Mouse (Mus musculus) liver, embryonic 14.5 days (tissue): ENCODE measurements around the gene Kng1. TPM values are rescaled to one million over a fixed set of nuclear protein-coding genes. Genes with fewer than 3 reads are reported as not detected.
"Not testable (repeated sequence)": the region's sequence is repeated elsewhere in the genome, so short reads cannot be mapped to it uniquely, and the experiment has no call there.

ENCODE experiments used
- ATAC-seq: fragments of 200-750 bp; cut with Nextera tagmentation; 2 replicates; pipeline ENCODE4 v1.8.0; 2017; ENCODE audit warnings: moderate number of reproducible peaks, mild to moderate bottlenecking, moderate library complexity; ENCODE audit not compliant: insufficient read depth
- DNase-seq, 3 experiments: peaks; one replicate each; pipeline ENCODE4 v3.0.0-alpha.2; 2012 to 2013; ENCODE audit warnings: low read depth in 3 of 3, low spot score in 3 of 3
- H3K27ac ChIP-seq: fragments of 300-500 bp; sonication (generic); 2 replicates; pipeline ENCODE4 v1.5.1; 2014; ENCODE audit warnings: moderate library complexity, mild to moderate bottlenecking, control low read depth, inconsistent platforms
- H3K27me3 ChIP-seq: fragments of 300-500 bp; sonication (generic); 2 replicates; pipeline ENCODE4 v1.6.1; 2014; ENCODE audit warnings: mild to moderate bottlenecking, low read length, moderate library complexity; ENCODE audit not compliant: control insufficient read depth, insufficient read depth
- H3K36me3 ChIP-seq: fragments of 300-500 bp; sonication (generic); replicated peaks from 2 replicates; pipeline ENCODE4 v1.6.1; 2014; ENCODE audit warnings: low read depth; ENCODE audit not compliant: control insufficient read depth, insufficient read depth
- H3K4me1 ChIP-seq, 2 experiments: fragments of 200-500 bp in 1 of 2; fragments of 300-500 bp in 1 of 2; sonication (generic) in 1 of 2; replicated peaks; 2 replicates each; pipeline ENCODE4 v1.6.1; 2012 to 2014; ENCODE audit warnings: antibody characterized with exemption in 1 of 2, inconsistent platforms in 1 of 2, low read length in 1 of 2; ENCODE audit not compliant: control insufficient read depth in 2 of 2, insufficient read depth in 2 of 2
- H3K4me2 ChIP-seq: fragments of 300-500 bp; sonication (generic); 2 replicates; pipeline ENCODE4 v1.6.1; 2014; ENCODE audit warnings: low read depth, mild to moderate bottlenecking, control low read depth, moderate library complexity
- H3K4me3 ChIP-seq, 2 experiments: fragments of 200-500 bp in 1 of 2; fragments of 300-500 bp in 1 of 2; sonication (generic) in 1 of 2; 2 replicates each; pipeline ENCODE4 v1.5.1; 2012 to 2014; ENCODE audit warnings: low read depth in 2 of 2, low read length in 2 of 2, mild to moderate bottlenecking in 2 of 2, control low read depth in 1 of 2, inconsistent platforms in 1 of 2, moderate library complexity in 1 of 2; ENCODE audit not compliant: insufficient read depth in 1 of 2
- H3K9ac ChIP-seq: fragments of 300-500 bp; sonication (generic); replicated peaks from 2 replicates; pipeline ENCODE4 v1.6.1; 2014; ENCODE audit warnings: mild to moderate bottlenecking, control low read depth, moderate library complexity
- H3K9me3 ChIP-seq: fragments of 300-500 bp; sonication (generic); 2 replicates; pipeline ENCODE4 v1.6.1; 2016; ENCODE audit warnings: low read length, mixed read lengths; ENCODE audit not compliant: control insufficient read depth
- CTCF ChIP-seq: IDR thresholded peaks from 2 replicates; pipeline ENCODE4 v1.5.1; 2016; ENCODE audit warnings: antibody characterized with exemption, low read depth, control low read depth
- EP300 ChIP-seq: IDR thresholded peaks from 2 replicates; pipeline ENCODE4 v1.6.1; 2016; ENCODE audit warnings: antibody characterized with exemption, low read depth
- WGBS: fragments of 180-500 bp; shearing (Covaris S2); extraction: QIAGEN DNeasy Blood & Tissue Kit; methylation state at CpG from one replicate; pipeline ENCODE4 v1.1.7; 2014; ENCODE audit not compliant: insufficient replicate concordance; 5-methylcytosine and 5-hydroxymethylcytosine counted together
- polyA plus RNA-seq, 2 experiments: library from polyadenylated mRNA; depleted of rRNA in 1 of 2; stranded (reverse) in 1 of 2; unstranded in 1 of 2; fragments of >200 nt; fragmentation: Nextera tagmentation in 1 of 2; extraction: Ambion mirVana in 1 of 2; gene quantifications; 2 replicates each; pipeline versions ENCODE4 v1.2.1 to v1.2.3; 2012 to 2014

Kng1 gene
- polyA plus RNA-seq, 2 experiments = 225 to 583 TPM

GRCm38 (mm10) chr16:23037744-23038143 is 19.9 kb upstream of the Kng1 start:
- 58% methylated on average over 7 of the region's 7 CpGs for WGBS
- Histone ChIP-seq H3K4me2 (no peak overlapping the region), H3K4me3 (no peak overlapping the region), H3K9ac (no peak overlapping the region), H3K27ac (no peak overlapping the region), H3K4me1 (no peaks in the 10 kb centered on the region), H3K36me3 (no peaks in the 10 kb centered on the region), H3K9me3 (no peaks in the 10 kb centered on the region), H3K27me3 (no peaks in the 10 kb centered on the region)
- DNase-seq = no peak
- ATAC-seq = no peak
- TF ChIP-seq EP300 (no peak), CTCF (no peak)

DNA sequence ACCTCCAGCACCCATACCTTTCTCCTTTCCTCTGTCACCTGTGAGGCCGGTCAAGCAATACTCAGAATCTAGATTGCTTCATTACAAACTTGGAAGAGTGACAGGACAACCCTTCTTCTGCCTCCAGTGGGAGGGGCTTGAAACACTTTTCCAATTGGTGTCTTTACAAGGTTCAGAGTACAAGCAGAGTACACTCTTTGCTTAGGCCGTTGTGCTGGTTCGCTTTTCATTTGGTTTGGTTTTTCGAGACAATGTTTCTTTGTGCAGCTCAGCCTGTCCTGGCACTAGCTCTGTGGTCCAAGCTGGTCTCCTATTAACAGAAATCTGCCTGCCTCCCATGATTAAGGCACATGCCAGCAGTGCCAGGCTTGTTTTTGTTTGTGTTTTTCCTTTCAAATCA is 18.4 kb upstream of the Kng1 start:
- Histone ChIP-seq H3K36me3 (no peaks in the 10 kb centered on the region), H3K27ac (no peak overlapping the region), H3K4me2 (no peak overlapping the region), H3K27me3 (no peaks in the 10 kb centered on the region), H3K9ac (no peak overlapping the region), H3K4me3 (no peak overlapping the region), H3K4me1 (no peaks in the 10 kb centered on the region), H3K9me3 (no peaks in the 10 kb centered on the region)
- TF ChIP-seq CTCF (no peak), EP300 (no peak)
- 75% methylated on average over 4 of the region's 4 CpGs for WGBS
- ATAC-seq (no peak), DNase-seq (no peak)

- Histone ChIP-seq H3K4me3 (no peak overlapping the region), H3K27ac (no peak overlapping the region), H3K9ac (no peak overlapping the region), H3K27me3 (no peaks in the 10 kb centered on the region), H3K4me1 (no peaks in the 10 kb centered on the region), H3K36me3 (no peaks in the 10 kb centered on the region), H3K4me2 (no peak overlapping the region), H3K9me3 (no peaks in the 10 kb centered on the region)
- DNase-seq (no peak), ATAC-seq (no peak)
- no peak for TF ChIP-seq CTCF
- TF ChIP-seq EP300 = no peak
- WGBS = 34% methylated on average over 4 of the region's 4 CpGs
Measured at GRCm38 (mm10) chr16:23040876-23041275, 16.8 kb upstream of the Kng1 start.

DNA sequence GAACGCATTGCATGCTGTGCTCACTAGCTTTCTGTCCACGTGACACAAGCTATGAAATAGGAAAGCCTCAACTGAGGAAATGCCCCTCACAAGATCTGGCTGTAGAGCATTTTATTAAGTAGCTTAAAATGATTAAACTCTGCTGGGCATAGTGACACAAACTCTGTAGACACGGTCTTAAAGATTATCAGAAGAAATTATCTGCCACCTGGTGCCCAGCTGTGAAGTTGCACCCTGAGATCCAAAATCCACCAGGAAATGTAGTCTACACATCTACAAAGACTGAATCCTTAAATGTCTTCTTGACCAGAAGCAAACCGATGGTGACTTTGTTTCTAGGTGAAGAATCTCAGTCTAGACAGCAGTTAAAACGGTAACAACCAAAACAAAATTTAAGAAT is 11.3 kb upstream of the Kng1 start:
- no peak overlapping the region for H3K4me3 ChIP-seq
- no peak overlapping the region for H3K9ac ChIP-seq
- H3K36me3 ChIP-seq = no peaks in the 10 kb centered on the region
- H3K4me2 ChIP-seq = no peak overlapping the region
- DNase-seq = no peak
- no peaks in the 10 kb centered on the region for H3K9me3 ChIP-seq
- H3K27ac ChIP-seq = no peak overlapping the region
- no peaks in the 10 kb centered on the region for H3K4me1 ChIP-seq
- no peaks in the 10 kb centered on the region for H3K27me3 ChIP-seq
- ATAC-seq = no peak
- 55% methylated on average over 5 of the region's 5 CpGs for WGBS
- TF ChIP-seq CTCF = 0 out of 2 replicates have a peak, but pooled peaks have one; percentile 13
- TF ChIP-seq EP300 = no peak

GRCm38 (mm10) chr16:23059630-23060029 is 2.0 kb downstream of the Kng1 start:
- not testable (repeated sequence) for H3K27ac ChIP-seq, H3K36me3 ChIP-seq, DNase-seq, H3K4me1 ChIP-seq, ATAC-seq, H3K9ac ChIP-seq, H3K4me2 ChIP-seq, H3K9me3 ChIP-seq, H3K27me3 ChIP-seq
- WGBS = 40% methylated on average over 4 of the region's 4 CpGs
- peak overlapping the region in 1 of 2 experiments; percentile 21; a peak in 1 of 4 replicates for H3K4me3 ChIP-seq

DNA sequence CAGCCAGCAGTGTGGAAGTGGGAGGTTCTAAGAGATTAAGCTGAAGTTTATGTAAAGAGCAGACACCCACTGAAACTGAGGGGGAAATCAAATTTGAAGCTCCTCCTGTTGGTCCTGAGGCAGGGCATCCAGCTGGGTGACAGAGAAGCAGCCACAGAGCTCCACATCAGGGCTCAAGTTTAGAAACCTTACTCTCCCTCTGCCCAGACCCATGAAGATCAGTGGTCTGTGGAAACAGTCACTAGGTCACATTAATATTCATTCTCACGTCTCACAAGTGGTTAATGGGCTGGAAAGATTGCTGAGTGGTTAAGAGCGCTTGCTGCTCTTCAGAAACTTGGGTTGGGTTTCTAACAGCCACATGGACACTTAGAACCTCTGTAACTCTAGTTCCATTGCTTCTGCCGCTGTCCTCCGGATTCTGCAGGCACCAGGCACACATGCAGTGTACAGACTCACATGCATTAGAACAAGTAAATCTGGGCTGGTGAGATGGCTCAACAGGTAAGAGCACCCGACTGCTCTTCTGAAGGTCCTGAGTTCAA is 3.2 kb downstream of the Kng1 start:
- not testable (repeated sequence) for H3K27ac ChIP-seq, H3K36me3 ChIP-seq, H3K4me1 ChIP-seq, ATAC-seq, H3K27me3 ChIP-seq, H3K9me3 ChIP-seq, DNase-seq, H3K4me2 ChIP-seq, H3K9ac ChIP-seq, H3K4me3 ChIP-seq
- 57% methylated on average over 5 of the region's 5 CpGs for WGBS

GRCm38 (mm10) chr16:23077516-23077915 is 19.9 kb downstream of the Kng1 start:
- H3K27me3 ChIP-seq, H3K9me3 ChIP-seq, DNase-seq, H3K27ac ChIP-seq, H3K4me3 ChIP-seq, H3K36me3 ChIP-seq, ATAC-seq, H3K4me2 ChIP-seq, H3K4me1 ChIP-seq, H3K9ac ChIP-seq: not testable (repeated sequence)
- WGBS = 64% methylated on average over 6 of the region's 6 CpGs

GRCm38 (mm10) chr16:23087159-23087558 is 29.5 kb downstream of the Kng1 start:
- WGBS = 59% methylated on average over 8 of the region's 8 CpGs

More at GRCm38 (mm10) chr16:23087159-23087558, 29.5 kb downstream of the Kng1 start:
- H3K27me3 ChIP-seq, H3K36me3 ChIP-seq, H3K4me1 ChIP-seq, ATAC-seq, H3K27ac ChIP-seq, H3K4me3 ChIP-seq, DNase-seq, H3K9ac ChIP-seq, H3K4me2 ChIP-seq, H3K9me3 ChIP-seq: not testable (repeated sequence)
